Mouse (Mus musculus) layer of hippocampus, adult 6 months (tissue): ENCODE results near the gene Cx3cr1. TPM values are rescaled to one million over a fixed set of nuclear protein-coding genes. Genes with fewer than 3 reads are reported as not detected.

Experiments
- long read RNA-seq, 2 experiments: library from polyadenylated mRNA; unstranded; transcript quantifications; one replicate each; pipeline ENCODE4 v2.0.0; 2019 to 2020
- polyA plus RNA-seq: library from polyadenylated mRNA; unstranded; fragments of <200 nt; fragmentation: Nextera tagmentation; gene quantifications from 2 replicates; pipeline ENCODE4 v1.2.3, GENCODE M21; 2021

The Cx3cr1 gene
- polyA plus RNA-seq: 49.5 and 52.8 TPM in 2 replicates
- long read RNA-seq, experiment 1, transcript Cx3cr1-201 (2 exons, 3,753 nt): major isoform, 32 of 41 reads
- long read RNA-seq, experiment 1, partial matches to known transcripts: 0 of 41 reads
- long read RNA-seq, experiment 1, other reads (novel, unspliced or antisense): 9 of 41 reads
- long read RNA-seq, experiment 2, transcript Cx3cr1-201 (2 exons, 3,753 nt): major isoform, 104 of 119 reads
- long read RNA-seq, experiment 2, partial matches to known transcripts: 2 of 119 reads
- long read RNA-seq, experiment 2, other reads (novel, unspliced or antisense): 13 of 119 reads

DNA sequence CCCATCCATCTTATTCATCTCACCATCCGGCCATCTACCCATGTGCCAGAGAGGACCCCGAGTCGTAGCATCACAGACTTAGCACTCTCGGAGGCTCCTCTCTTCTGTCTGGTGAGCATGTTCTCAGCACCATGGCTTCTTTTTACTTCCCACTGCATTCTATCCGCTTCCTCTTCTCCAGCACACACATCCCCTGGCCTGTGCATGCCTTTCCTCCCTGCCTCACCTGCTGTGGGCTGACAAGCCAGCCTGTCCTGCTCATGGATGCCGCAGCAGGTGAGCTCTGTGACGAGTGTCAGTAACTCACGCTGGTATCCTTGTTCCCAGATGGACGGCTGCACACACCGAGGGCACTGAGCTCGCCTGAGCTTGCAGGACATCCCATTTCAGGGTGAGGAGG is at the start of gene Cx3cr1:
Gene Cx3cr1 (minus strand): TSS at position 101 of the 400 bp plus-strand sequence.

DNA sequence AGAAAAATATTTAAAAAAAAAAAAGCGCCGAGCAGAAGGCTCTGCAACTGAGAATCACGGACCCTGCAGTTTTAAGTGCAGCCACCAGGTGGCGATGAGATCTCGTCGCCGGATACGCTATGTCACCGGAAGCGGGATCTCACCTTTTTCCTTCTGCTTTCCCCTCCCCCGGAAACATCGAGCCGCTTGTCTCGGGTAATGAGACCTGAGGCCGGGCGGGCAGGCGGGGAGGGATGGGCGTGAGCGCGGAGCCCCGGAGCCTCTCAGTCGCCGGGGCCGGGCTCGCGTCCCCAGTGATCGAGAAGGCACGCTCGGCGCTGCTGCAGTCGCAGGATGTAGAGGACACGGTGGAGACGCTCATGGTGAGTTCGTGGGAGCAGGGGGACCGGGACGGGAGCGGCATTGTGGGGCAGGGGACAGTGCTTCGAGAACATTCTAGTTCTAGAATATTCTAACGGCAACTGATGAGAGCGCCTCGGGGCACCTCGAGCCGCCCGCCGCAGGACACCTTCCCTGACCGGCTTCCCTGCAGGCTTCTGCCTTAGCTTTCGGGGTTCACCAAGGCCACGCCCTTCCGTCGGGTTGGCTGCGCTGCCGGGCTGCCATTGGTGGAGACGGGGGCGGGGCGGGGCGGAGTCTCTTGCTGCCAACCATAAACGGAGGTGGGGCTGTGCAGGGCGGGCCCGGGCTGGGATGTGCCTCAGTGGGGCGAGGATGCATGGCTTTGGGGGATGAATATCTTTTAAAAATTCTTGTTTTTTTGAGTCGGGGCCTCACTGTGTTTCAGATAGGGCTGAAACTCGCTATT is 40.7 kb upstream of the Cx3cr1 start, which contains the start of gene Slc25a38:
Gene Slc25a38 (plus strand): TSS at position 164 of the 808 bp plus-strand sequence.

DNA sequence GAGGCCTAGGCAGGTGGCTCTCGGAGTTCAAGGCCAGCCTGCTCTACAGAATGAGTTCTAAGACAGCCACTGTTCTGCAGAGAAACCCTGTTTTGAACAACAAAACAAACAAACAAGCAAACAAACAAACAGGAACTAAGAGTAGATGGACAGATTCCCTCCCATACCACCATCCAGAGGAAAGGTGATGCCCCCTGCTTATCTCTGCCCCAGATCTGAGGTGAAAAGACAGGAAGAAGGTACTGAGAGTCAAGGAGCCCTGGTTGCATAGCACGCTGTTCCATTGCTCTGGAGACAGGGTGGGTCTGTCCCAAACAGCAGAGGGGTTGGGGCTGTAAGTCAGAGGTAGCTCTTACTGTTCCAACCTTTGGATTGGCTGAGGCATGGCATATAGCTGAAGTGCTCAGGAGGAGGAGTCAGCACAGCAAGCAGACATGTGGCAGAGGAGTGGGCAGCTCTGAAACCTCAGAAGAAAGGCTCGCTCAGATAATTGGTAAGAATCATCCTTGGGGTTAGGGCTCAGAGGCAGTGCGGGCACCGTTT is 22.1 kb upstream of the Cx3cr1 start, which contains the start of gene Ccr8:
Gene Ccr8 (plus strand): TSS at position 419 of the 543 bp plus-strand sequence.

DNA sequence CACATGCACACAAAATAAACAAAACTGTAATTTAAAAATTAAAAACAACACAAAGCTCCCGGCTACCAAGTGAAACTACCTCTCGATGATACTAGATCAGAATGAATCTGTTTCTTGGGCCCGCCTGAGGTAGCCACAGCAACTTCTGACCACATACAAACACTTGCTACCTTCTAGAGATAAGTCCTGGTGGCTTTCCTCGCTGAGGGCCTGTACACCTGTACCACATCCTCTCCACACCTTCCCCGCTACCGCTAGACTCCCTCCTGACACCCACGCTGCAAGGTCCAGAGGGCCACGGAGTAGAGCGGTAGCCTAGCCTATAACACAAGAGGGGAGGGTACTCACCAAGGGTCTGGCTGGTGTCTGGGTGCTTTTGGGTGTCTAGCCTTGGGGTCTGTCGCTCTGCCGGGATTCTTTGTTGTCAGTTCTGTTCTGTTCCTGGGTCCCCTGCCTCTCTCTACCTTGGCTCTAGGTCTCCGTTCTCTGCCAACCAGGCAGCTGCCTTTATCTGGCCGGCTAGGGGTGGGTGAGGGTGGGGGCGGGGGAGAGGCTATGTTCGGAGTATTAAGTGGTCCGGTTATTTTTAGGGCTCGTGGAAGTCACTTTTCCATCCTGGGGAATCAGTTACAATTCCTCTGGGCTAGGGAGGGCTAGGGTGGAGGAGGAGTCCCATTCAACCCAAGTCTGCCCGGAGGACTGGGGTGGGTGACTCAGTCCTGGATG is 46.4 kb downstream of the Cx3cr1 start, which contains the start of gene Xirp1:
Gene Xirp1 (minus strand): TSS at position 513 of the 726 bp plus-strand sequence.

DNA sequence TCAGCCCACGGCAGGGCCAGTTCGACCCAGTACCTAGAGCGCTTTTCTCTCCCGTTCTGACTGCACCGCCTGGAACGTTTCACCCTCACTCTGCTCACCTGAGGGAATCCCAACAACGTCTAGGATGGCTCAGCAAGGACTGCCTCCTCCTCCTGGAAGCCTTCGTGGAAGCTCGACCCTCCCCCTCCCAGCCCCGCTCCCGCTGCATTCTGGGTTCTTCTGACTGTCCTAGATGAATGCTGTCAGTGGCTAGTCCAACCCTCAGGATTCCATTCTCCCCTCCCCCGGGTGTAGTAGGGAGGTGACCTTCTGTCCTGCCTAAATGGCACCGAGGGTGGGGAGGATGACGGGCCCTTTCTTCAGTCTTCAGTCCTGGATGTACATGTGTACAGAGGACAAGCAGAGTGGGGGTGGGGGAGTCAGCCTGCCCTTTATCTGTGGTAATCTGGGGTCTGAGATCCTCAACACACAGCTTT is 85.1 kb downstream of the Cx3cr1 start, which contains the start of gene Csrnp1:
Gene Csrnp1 (minus strand): TSS at position 123 of the 476 bp plus-strand sequence.

DNA sequence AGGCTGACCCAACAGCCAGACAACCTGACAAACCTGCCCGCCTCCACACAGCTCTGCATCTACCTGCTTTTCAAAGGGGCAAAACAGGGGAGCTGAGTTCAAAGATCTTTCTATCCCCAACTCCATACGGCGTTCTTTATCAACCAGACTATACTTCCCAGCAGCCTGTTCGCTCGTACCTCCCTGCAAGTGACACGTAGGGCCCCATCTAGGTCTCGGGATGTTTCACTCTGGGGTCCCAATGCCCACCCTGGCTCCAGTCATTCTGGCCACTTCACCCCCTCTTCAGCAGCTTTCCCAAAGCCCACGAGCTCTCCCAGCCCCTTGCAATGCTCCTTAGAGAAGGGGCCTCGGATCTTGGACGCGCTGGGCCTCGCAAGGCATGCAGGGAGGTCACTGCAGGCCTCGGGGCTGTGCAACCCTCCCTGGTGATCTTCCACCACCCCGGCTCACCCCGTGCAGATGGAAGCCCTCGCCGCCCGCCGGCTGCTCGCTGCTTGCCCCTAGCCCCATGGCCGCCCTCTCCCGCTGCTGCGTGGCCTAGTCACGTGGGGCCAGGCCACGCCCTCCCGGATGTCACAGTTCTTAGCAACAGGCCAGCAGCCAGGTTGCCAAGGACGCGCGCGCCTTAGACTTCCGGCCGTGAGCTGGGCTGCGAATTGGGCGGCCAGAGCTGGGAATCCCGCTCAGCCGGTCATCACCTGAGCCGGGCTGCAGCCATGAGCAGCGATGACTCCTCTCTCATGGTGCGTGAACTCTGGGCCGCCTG is 132.5 kb downstream of the Cx3cr1 start, which contains the start of the genes Gorasp1 and Ttc21a:
Gene Gorasp1 (minus strand): TSS at position 561 of the 769 bp plus-strand sequence.
Gene Ttc21a (plus strand): TSS at position 602 of the 769 bp plus-strand sequence.

DNA sequence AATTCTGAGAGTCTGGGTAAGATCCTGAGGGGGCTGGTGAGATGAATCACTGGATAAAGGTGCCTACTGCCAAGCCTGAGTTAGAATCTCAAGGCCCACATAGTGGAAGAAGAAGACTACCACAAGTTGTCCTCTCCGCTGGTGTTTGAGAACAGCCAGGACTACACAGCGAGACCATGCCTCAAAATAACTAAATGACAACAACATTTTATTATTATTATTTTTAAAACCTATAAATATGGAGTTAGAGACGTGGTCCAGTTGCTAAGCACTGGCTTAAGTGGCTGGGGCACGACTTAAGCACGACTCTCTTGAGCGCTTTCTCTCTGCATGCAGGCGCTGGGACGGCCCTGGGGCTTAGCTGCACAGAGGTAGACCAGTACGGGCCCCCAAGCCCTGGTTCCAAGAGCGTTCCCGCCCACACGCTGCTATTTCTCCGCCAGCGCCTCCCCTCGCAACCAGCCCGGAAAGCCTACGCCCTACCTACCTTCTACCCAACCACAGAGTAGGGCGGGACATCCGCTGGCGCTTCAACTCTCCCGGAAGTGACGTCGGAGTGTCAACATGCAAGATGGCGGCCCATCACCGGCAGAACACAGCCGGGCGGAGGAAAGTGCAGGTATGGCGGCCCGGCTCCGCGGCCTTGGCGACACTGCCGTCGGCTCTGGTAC is 175.2 kb downstream of the Cx3cr1 start, which contains the start of gene Wdr48:
Gene Wdr48 (plus strand): TSS at position 540 of the 671 bp plus-strand sequence.

Other genes starting within 250 kb of the Cx3cr1 start
- gene Scn11a, start 244.4 kb downstream of the Cx3cr1 start, polyA plus RNA-seq: 0.06 and 0.10 TPM in 2 replicates
- gene Wdr48, start 175.0 kb downstream of the Cx3cr1 start, polyA plus RNA-seq: 21.7 and 24.9 TPM in 2 replicates
- gene Gorasp1, start 132.3 kb downstream of the Cx3cr1 start, polyA plus RNA-seq: 11.7 and 12.3 TPM in 2 replicates
- 0.54 and 1.3 TPM in 2 replicates for gene Ttc21a, start 132.3 kb downstream of the Cx3cr1 start, polyA plus RNA-seq
- 1.5 and 1.7 TPM in 2 replicates for gene Csrnp1, start 85.2 kb downstream of the Cx3cr1 start, polyA plus RNA-seq
- gene Xirp1, start 46.3 kb downstream of the Cx3cr1 start, polyA plus RNA-seq: not detected in 2 replicates
- not detected in 2 replicates for gene Ccr8, start 22.2 kb upstream of the Cx3cr1 start, polyA plus RNA-seq
- 17.8 and 18.6 TPM in 2 replicates for gene Slc25a38, start 40.5 kb upstream of the Cx3cr1 start, polyA plus RNA-seq
- 536 and 612 TPM in 2 replicates for gene Rpsa, start 57.8 kb upstream of the Cx3cr1 start, polyA plus RNA-seq
- 133 and 154 TPM in 2 replicates for gene Mobp, start 79.8 kb upstream of the Cx3cr1 start, polyA plus RNA-seq
- 7.2 and 7.5 TPM in 2 replicates for gene Myrip, start 231.6 kb upstream of the Cx3cr1 start, polyA plus RNA-seq